Mouse (Mus musculus) kidney, postnatal 0 days (tissue): Measurements from ENCODE around the gene Gm6583. TPM values are rescaled to one million over a fixed set of nuclear protein-coding genes. Genes with fewer than 3 reads are reported as not detected.

Source experiments
- ATAC-seq: fragments of 200-750 bp; cut with Nextera tagmentation; replicated peaks from 2 replicates; pipeline ENCODE4 v1.8.0; 2017; ENCODE audit warnings: low read depth, moderate number of reproducible peaks, moderate TSS enrichment, moderate library complexity; ENCODE audit not compliant: low FRiP score
- DNase-seq: peaks from one replicate; pipeline ENCODE4 v3.0.0-alpha.2; 2016; ENCODE audit warnings: low spot score
- H3K27ac ChIP-seq: fragments of 300-500 bp; sonication (generic); 2 replicates; pipeline ENCODE4 v1.5.1; 2014; ENCODE audit warnings: mild to moderate bottlenecking
- H3K27me3 ChIP-seq: fragments of 300-500 bp; sonication (generic); 2 replicates; pipeline ENCODE4 v1.6.1; 2014; ENCODE audit warnings: low read length, mixed read lengths; ENCODE audit not compliant: insufficient read depth
- H3K36me3 ChIP-seq: fragments of 300-500 bp; sonication (generic); 2 replicates; pipeline ENCODE4 v1.6.1; 2014; ENCODE audit warnings: low read length, mixed read lengths; ENCODE audit not compliant: insufficient read depth
- H3K4me1 ChIP-seq: fragments of 300-500 bp; sonication (generic); replicated peaks from 2 replicates; pipeline ENCODE4 v1.6.1; 2014; ENCODE audit warnings: antibody characterized with exemption, low read length, mixed read lengths; ENCODE audit not compliant: insufficient read depth
- H3K4me2 ChIP-seq: fragments of 300-500 bp; sonication (generic); 2 replicates; pipeline ENCODE4 v1.6.1; 2014; ENCODE audit warnings: mild to moderate bottlenecking, low read length, moderate library complexity, mixed read lengths
- H3K4me3 ChIP-seq: fragments of 300-500 bp; sonication (generic); replicated peaks from 2 replicates; pipeline ENCODE4 v1.5.1; 2014; ENCODE audit warnings: low read depth, low read length
- H3K9ac ChIP-seq: fragments of 300-500 bp; sonication (generic); 2 replicates; pipeline ENCODE4 v1.6.1; 2014; ENCODE audit warnings: low read depth, low read length
- H3K9me3 ChIP-seq: fragments of 300-500 bp; sonication (generic); replicated peaks from 2 replicates; pipeline ENCODE4 v1.6.1; 2016; ENCODE audit warnings: low read length, inconsistent platforms, mixed read lengths
- CTCF ChIP-seq: IDR thresholded peaks from 2 replicates; pipeline ENCODE4 v1.5.1; 2016; ENCODE audit warnings: antibody characterized with exemption, low read depth, mild to moderate bottlenecking, moderate library complexity
- WGBS: fragments of 180-500 bp; shearing (Covaris S2); extraction: QIAGEN DNeasy Blood & Tissue Kit; methylation state at CpG from one replicate; pipeline ENCODE4 v1.1.7; 2014; 5-methylcytosine and 5-hydroxymethylcytosine counted together
- polyA plus RNA-seq: library from polyadenylated mRNA; unstranded; fragments of >200 nt; fragmentation: Nextera tagmentation; extraction: Ambion mirVana; gene quantifications from 2 replicates; pipeline ENCODE4 v1.2.1, GENCODE M21; 2015

The Gm6583 gene
- polyA plus RNA-seq, 1 experiment from 2014 or later, result 0.08 TPM

DNA sequence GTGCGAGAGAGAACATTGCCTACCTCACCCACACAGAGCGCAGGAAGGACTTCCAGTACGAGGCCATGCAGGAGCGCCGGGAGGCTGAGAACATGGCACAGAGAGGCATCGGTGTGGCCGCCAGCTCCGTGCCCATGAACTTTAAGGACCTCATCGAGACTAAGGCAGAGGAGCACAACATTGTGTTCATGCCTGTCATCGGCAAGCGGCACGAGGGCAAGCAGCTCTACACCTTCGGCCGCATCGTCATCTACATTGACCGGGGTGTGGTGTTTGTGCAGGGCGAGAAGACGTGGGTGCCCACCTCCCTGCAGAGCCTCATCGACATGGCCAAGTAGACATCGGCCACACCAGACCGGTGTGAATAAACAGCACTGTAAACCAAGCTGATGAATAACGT lies 18.8 kb downstream of the Gm6583 start:
- H3K27ac ChIP-seq, result no peak overlapping the region
- DNase-seq, result no peak
- ATAC-seq, result no peak
- no peaks in the 10 kb centered on the region for H3K9me3 ChIP-seq
- 93% methylated on average over 22 of the region's 22 CpGs for WGBS
- no peak overlapping the region for H3K9ac ChIP-seq
- H3K27me3 ChIP-seq, result no peaks in the 10 kb centered on the region
- no peak for TF ChIP-seq CTCF
- peaks cover 66% of the 10 kb centered on the region for H3K36me3 ChIP-seq
- H3K4me3 ChIP-seq, result no peak overlapping the region
- H3K4me1 ChIP-seq, result peaks cover 2% of the 10 kb centered on the region; the same call in 1 of the 2 replicates
- H3K4me2 ChIP-seq, result no peak overlapping the region

DNA sequence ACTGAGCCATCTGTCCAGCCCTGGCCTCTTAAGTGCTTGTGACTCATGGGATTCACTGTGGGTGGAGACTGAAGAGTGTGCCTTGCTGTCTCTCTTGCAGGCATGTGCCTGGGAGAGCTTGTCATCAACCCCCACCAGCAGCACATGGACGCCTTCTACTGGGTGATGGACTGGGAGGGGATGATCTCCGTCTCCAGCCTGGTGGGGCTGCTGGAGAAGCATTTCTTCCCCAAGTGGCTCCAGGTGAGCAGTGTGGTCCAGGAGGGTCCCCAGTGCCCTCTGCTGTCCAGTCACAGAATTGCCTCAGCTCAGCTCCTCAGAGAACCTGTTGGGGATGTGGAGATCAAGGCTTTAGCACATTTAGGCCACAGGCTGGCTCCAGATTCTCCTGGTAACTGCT lies 20.4 kb downstream of the Gm6583 start:
- Histone ChIP-seq H3K27me3 (no peaks in the 10 kb centered on the region), H3K4me1 (no peaks in the 10 kb centered on the region), H3K4me3 (no peak overlapping the region), H3K36me3 (peaks cover 81% of the 10 kb centered on the region), H3K9me3 (no peaks in the 10 kb centered on the region), H3K27ac (no peak overlapping the region), H3K4me2 (no peak overlapping the region), H3K9ac (no peak overlapping the region)
- WGBS, result 20% methylated on average over 2 of the region's 2 CpGs
- TF ChIP-seq CTCF, result peak; percentile 82
- ATAC-seq, result no peak; the same call in 1 of the 2 replicates
- peak; percentile 57 for DNase-seq

DNA sequence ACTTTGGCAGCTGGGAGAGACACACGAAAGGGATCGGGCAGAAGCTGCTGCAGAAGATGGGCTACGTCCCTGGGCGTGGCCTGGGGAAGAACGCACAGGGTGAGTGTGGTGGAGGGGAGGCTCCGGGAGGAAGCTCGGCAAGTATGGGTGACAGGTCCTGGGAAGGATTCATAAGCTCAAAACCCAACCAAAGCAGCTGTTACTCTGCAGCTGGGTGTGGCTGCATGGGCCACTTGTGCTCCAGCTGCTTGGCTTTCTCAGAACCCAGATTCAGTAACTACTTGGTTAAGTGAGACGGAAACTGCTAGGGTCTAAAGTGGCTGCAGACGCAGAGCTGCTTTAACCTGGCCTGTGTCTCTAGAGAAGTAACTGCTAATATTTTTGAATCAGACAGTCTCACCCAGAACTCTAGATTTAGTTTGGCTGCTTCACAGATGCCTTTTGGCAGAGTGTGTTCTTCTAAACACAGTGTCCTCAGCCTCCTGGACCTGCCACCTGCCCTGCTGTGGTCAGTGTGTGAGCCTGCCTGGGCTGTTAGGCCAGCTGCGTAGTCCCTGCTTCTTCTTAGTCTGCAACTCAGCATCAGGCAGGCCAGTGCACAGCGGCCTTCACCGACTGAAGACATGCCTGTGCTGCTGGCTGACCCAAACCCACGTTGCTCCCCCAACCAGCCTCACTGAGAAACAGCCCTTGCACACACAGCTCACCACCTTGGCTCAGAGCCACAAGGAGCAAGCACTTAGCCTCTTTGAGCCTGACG lies 25.8 kb downstream of the Gm6583 start:
- TF ChIP-seq CTCF, result no peak
- Histone ChIP-seq H3K27me3 (no peaks in the 10 kb centered on the region), H3K27ac (no peak overlapping the region), H3K4me2 (no peak overlapping the region), H3K36me3 (peaks cover 60% of the 10 kb centered on the region), H3K4me1 (peaks cover 6% of the 10 kb centered on the region; the same call in 1 of the 2 replicates), H3K9me3 (no peaks in the 10 kb centered on the region), H3K9ac (no peak overlapping the region), H3K4me3 (no peak overlapping the region)
- ATAC-seq (no peak), DNase-seq (no peak)
- 93% methylated on average over 14 of the region's 14 CpGs for whole genome bisulfite sequencing

DNA sequence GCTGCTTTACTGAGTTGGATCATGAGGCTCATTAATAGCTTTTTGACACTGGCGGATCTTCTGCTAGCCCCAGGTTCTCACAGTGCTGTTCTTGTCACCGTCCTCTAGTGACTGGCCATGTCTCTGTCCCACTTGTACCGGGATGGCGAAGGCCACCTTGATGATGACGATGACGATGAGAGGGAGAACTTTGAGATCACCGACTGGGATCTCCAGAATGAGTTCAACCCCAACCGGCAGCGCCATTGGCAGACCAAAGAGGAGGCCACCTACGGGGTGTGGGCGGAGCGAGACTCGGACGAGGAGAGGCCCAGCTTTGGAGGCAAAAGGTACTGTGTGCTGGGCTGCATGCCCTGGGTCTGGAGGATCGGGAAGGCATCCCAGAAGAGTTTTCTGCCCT lies 28.0 kb downstream of the Gm6583 start:
- no peak for ATAC-seq
- TF ChIP-seq CTCF, result no peak
- H3K4me2 ChIP-seq, result no peak overlapping the region
- peaks cover 10% of the 10 kb centered on the region; the same call in 1 of the 2 replicates for H3K4me1 ChIP-seq
- H3K36me3 ChIP-seq, result peaks cover 38% of the 10 kb centered on the region
- H3K27ac ChIP-seq, result no peak overlapping the region
- no peaks in the 10 kb centered on the region for H3K27me3 ChIP-seq
- no peaks in the 10 kb centered on the region for H3K9me3 ChIP-seq
- DNase-seq, result no peak
- H3K4me3 ChIP-seq, result no peak overlapping the region
- WGBS, result 90% methylated on average over 15 of the region's 15 CpGs
- no peak overlapping the region for H3K9ac ChIP-seq

DNA sequence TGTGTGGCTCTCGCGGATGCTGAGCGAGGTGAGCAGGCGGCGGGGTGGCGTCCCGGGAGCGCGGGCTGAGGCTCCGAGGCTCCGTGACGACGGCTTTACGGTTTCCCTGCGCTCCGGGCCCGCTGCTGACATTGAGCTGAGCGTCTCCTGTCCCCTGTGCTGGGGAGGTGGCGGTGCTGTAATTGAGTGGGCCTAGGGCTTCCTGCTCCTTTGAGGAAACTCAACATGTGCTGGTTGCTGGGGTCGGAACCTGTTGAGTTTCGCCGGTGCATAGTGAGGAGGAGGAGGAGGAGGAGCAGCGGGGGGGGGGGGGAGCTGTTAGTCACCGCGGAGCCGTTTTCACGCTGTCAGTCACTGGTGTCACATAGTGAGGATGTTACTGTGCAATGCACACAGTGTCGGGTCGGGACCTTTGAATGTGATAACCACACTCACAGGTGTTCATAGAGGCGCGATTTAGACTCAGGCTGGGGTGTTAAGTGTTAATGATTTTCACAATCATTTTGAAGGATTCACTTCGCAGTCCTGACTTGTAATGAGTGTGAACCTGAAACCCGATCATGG lies 29.3 kb downstream of the Gm6583 start:
- ATAC-seq (peak; percentile 2; the same call in 1 of the 2 replicates), DNase-seq (no peak)
- peaks cover 10% of the 10 kb centered on the region; the same call in 1 of the 2 replicates for H3K4me1 ChIP-seq
- peak overlapping the region; percentile 37; the same call in 1 of the 2 replicates for H3K27ac ChIP-seq
- peaks cover 26% of the 10 kb centered on the region for H3K36me3 ChIP-seq
- peak overlapping the region; percentile 79 for H3K4me2 ChIP-seq
- WGBS, result 2% methylated on average over 32 of the region's 33 CpGs
- no peaks in the 10 kb centered on the region for H3K9me3 ChIP-seq
- TF ChIP-seq CTCF, result no peak
- H3K9ac ChIP-seq, result peak overlapping the region; percentile 80
- H3K27me3 ChIP-seq, result no peaks in the 10 kb centered on the region
- H3K4me3 ChIP-seq, result peak overlapping the region; percentile 99

DNA sequence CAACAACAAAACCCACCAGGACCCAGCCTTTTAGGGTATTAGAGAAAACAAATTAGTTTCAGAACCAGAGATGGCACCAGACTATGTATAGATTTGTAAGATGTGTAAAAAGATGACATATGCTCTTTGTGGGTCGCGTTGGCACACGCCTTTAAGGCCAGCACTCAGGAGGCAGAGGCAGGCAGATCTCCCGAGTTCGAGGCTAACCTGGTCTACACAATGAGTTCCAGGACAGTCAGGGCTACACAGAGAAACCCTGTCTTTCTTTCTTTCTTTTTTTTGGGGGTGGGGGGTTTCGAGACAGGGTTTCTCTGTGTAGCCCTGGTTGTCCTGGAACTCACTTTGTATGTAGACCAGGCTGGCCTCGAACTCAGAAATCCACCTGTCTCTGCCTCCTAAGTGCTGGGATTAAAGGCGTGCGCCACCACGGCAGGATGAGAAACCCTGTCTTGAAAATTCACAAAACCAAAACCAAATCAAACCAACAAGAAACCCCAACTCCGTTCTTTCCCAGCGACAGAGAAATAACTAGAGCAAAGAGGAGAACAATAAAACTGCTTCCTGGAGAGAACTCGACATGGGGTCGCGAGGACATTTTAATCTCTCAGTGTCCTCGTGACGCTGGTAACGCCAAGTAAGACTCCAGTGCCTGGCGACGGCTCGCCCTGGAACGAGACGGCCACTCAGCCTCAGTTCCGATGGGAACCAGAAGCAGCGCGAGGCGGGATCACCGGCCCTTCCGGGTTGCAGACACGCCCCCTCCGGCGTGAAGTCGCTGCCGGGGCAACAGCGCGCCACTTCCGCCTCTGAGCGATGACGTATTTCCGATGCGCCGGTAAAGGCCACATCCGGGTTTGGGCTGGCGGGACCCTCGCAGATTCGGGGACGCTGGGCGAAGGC lies 30.0 kb downstream of the Gm6583 start, which contains the start of gene Tfip11:
Gene Tfip11, plus strand, starts transcription at position 813 of the 900 bp plus-strand sequence.
- peak within 1 kb of the TSS; percentile 80 for H3K9ac ChIP-seq
- DNase-seq (peak; percentile 97), ATAC-seq (peak; percentile 88)
- peak within 1 kb of the TSS; percentile 79 for H3K4me2 ChIP-seq
- peaks cover 10% of the 10 kb centered on the region; the same call in 1 of the 2 replicates for H3K4me1 ChIP-seq
- no peaks in the 10 kb centered on the region for H3K27me3 ChIP-seq
- H3K36me3 ChIP-seq, result peaks cover 19% of the 10 kb centered on the region
- TF ChIP-seq CTCF, result no peak
- H3K27ac ChIP-seq, result peak within 1 kb of the TSS; percentile 81
- peak within 1 kb of the TSS; percentile 99 for H3K4me3 ChIP-seq
- 7% methylated on average over 48 of the region's 48 CpGs for WGBS
- no peaks in the 10 kb centered on the region for H3K9me3 ChIP-seq
